Comparison of ENCODE assay signal across 19 mouse cellular contexts in genomic region chr1:193083051-193083450, GRCm38 (mm10). TPM values are rescaled to one million over a fixed set of nuclear protein-coding genes. Genes with fewer than 3 reads are reported as not detected.
DNase-seq lines count a peak whose midpoint lies in the region; ATAC-seq lines count a peak whose summit lies in the region.
"Had no signal": no experiment of that assay in that cellular context is flagged by ENCODE, and none has a peak within 500 bp of the region (broad histone marks: within the 10 kb centered on the region; RNA-seq: fewer than 3 reads in every experiment).

No protein-coding gene starts in this region.

- no peak overlapping the region for H3K4me2 ChIP-seq in limb, embryonic 13.5 days (replicated peaks)
- no peak overlapping the region for H3K4me2 ChIP-seq in forebrain, embryonic 14.5 days (ENCODE audit: low read length)
- H3K4me2 ChIP-seq in midbrain, embryonic 15.5 days = no peak overlapping the region
- H3K4me2 ChIP-seq: heart, embryonic 13.5 days; liver, embryonic 15.5 days had no signal

- H3K9ac ChIP-seq in limb, embryonic 13.5 days = no peak overlapping the region
- no peak overlapping the region for H3K9ac ChIP-seq in forebrain, embryonic 14.5 days (ENCODE audit: low read length)
- H3K9ac ChIP-seq in midbrain, embryonic 15.5 days = no peak overlapping the region
- H3K9ac ChIP-seq: heart, embryonic 13.5 days; liver, embryonic 15.5 days had no signal

- no peaks in the 10 kb centered on the region for H3K27me3 ChIP-seq in limb, embryonic 13.5 days
- H3K27me3 ChIP-seq in limb, embryonic 10.5 days (ENCODE audit: low read depth, poor library complexity, severe bottlenecking) = no peaks in the 10 kb centered on the region
- H3K27me3 ChIP-seq in forebrain, embryonic 14.5 days (replicated peaks; ENCODE audit: control insufficient read depth, insufficient read depth, low read length) = no peaks in the 10 kb centered on the region
- no peaks in the 10 kb centered on the region for H3K27me3 ChIP-seq in midbrain, embryonic 15.5 days (replicated peaks)
- H3K27me3 ChIP-seq: liver, embryonic 15.5 days had no signal

- 0 out of 2 replicates have a peak, but pooled peaks have one; percentile 30 for ATAC-seq in limb, embryonic 13.5 days (ENCODE audit: low FRiP score, low read depth)
- ATAC-seq in forebrain, embryonic 14.5 days = 0 out of 2 replicates have a peak, but pooled peaks have one; percentile 5
- 0 out of 2 replicates have a peak, but pooled peaks have one; percentile 20 for ATAC-seq in midbrain, embryonic 15.5 days (replicated peaks)

- WGBS in limb, embryonic 13.5 days = 55% methylated on average over 7 of the region's 7 CpGs
- 81% methylated on average over 7 of the region's 7 CpGs for WGBS in limb, embryonic 10.5 days
- 54% methylated on average over 7 of the region's 7 CpGs for WGBS in forebrain, embryonic 14.5 days
- WGBS in midbrain, embryonic 15.5 days = 78% methylated on average over 7 of the region's 7 CpGs

- no peaks in the 10 kb centered on the region for H3K9me3 ChIP-seq in limb, embryonic 13.5 days
- H3K9me3 ChIP-seq in limb, embryonic 10.5 days (replicated peaks) = no peaks in the 10 kb centered on the region
- H3K9me3 ChIP-seq in forebrain, embryonic 14.5 days (replicated peaks; ENCODE audit: control insufficient read depth, low read length) = no peaks in the 10 kb centered on the region
- no peaks in the 10 kb centered on the region for H3K9me3 ChIP-seq in midbrain, embryonic 15.5 days
- H3K9me3 ChIP-seq: heart, embryonic 13.5 days; liver, embryonic 15.5 days had no signal

- no peaks in the 10 kb centered on the region for H3K36me3 ChIP-seq in limb, embryonic 13.5 days
- no peaks in the 10 kb centered on the region for H3K36me3 ChIP-seq in limb, embryonic 10.5 days
- no peaks in the 10 kb centered on the region for H3K36me3 ChIP-seq in forebrain, embryonic 14.5 days (ENCODE audit: control insufficient read depth, insufficient read depth, low read length)
- H3K36me3 ChIP-seq in midbrain, embryonic 15.5 days (replicated peaks) = no peaks in the 10 kb centered on the region
- H3K36me3 ChIP-seq: heart, embryonic 13.5 days; liver, embryonic 15.5 days had no signal

- no peak overlapping the region for H3K4me3 ChIP-seq in limb, embryonic 13.5 days
- no peak overlapping the region for H3K4me3 ChIP-seq in limb, embryonic 10.5 days
- no peak overlapping the region for H3K4me3 ChIP-seq in forebrain, embryonic 14.5 days (ENCODE audit: low read depth, low read length)
- no peak overlapping the region for H3K4me3 ChIP-seq in midbrain, embryonic 15.5 days
- H3K4me3 ChIP-seq: heart, embryonic 13.5 days; liver, embryonic 15.5 days; megakaryocyte, embryonic 14.5 days had no signal

- DNase-seq in limb, embryonic 10.5 days (ENCODE audit: low spot score) = no peak
- DNase-seq in adipocyte (ENCODE audit: low spot score) = peak; percentile 18
- no peak for DNase-seq in forebrain, embryonic 14.5 days (ENCODE audit: low spot score)
- DNase-seq in embryo, embryonic 10 days (ENCODE audit: low spot score) = no peak
- no peak for DNase-seq in adrenal gland, postnatal 10 days
- DNase-seq: adrenal gland, postnatal 25 days; cerebellum, adult 9-11 months; heart, adult 11 months; heart, postnatal 36 days; kidney, adult 18-20 months; kidney, postnatal 14 days; left cerebral cortex, postnatal 4 days; right cerebral cortex, postnatal 4 days had no signal

- H3K4me1 ChIP-seq in limb, embryonic 13.5 days = peaks cover 38% of the 10 kb centered on the region
- H3K4me1 ChIP-seq in limb, embryonic 10.5 days = peaks cover 30% of the 10 kb centered on the region
- H3K4me1 ChIP-seq in forebrain, embryonic 14.5 days (ENCODE audit: control insufficient read depth, insufficient read depth, low read length) = peaks cover 15% of the 10 kb centered on the region
- H3K4me1 ChIP-seq in midbrain, embryonic 15.5 days = peaks cover 24% of the 10 kb centered on the region
- H3K4me1 ChIP-seq: heart, embryonic 13.5 days; liver, embryonic 15.5 days; megakaryocyte, embryonic 14.5 days had no signal

- no peak overlapping the region for H3K27ac ChIP-seq in limb, embryonic 13.5 days
- H3K27ac ChIP-seq in limb, embryonic 10.5 days = no peak overlapping the region
- peak overlapping the region; percentile 22; the same call in 1 of the 2 replicates for H3K27ac ChIP-seq in forebrain, embryonic 14.5 days (ENCODE audit: low read depth, low read length)
- peak overlapping the region; percentile 40 for H3K27ac ChIP-seq in midbrain, embryonic 15.5 days
- H3K27ac ChIP-seq: heart, embryonic 13.5 days; liver, embryonic 15.5 days had no signal

RNA-seq across cellular contexts. Expression of gene Diexf, which starts 47.0 kb away (rescaled TPM):
- 9.4 and 10.4 TPM in 2 replicates for polyA plus RNA-seq in limb, embryonic 13.5 days (2015; fragmentation: Nextera tagmentation; extraction: Ambion mirVana)
- 10.1 and 11.5 TPM in 2 replicates for polyA plus RNA-seq in limb, embryonic 10.5 days (2016; fragmentation: Nextera tagmentation; extraction: Ambion mirVana)
- 9.6 and 10.6 TPM in 2 replicates for polyA plus RNA-seq in forebrain, embryonic 14.5 days (2014; fragmentation: Nextera tagmentation; extraction: Ambion mirVana)
- polyA plus RNA-seq in midbrain, embryonic 15.5 days (2015; fragmentation: Nextera tagmentation; extraction: Ambion mirVana) = 9.0 and 9.8 TPM in 2 replicates
- 10 to 100 TPM; 14.8 to 16.6 TPM for total RNA-seq in adrenal gland, postnatal 10 days (2021)

RNA-seq across cellular contexts. Expression of gene Syt14, which starts 47.5 kb away (rescaled TPM):
- 3.2 and 3.6 TPM in 2 replicates for polyA plus RNA-seq in limb, embryonic 13.5 days (2015; fragmentation: Nextera tagmentation; extraction: Ambion mirVana)
- polyA plus RNA-seq in limb, embryonic 10.5 days (2016; fragmentation: Nextera tagmentation; extraction: Ambion mirVana) = 3.3 and 4.1 TPM in 2 replicates
- polyA plus RNA-seq in forebrain, embryonic 14.5 days (2014; fragmentation: Nextera tagmentation; extraction: Ambion mirVana) = 6.9 and 10.0 TPM in 2 replicates
- polyA plus RNA-seq in midbrain, embryonic 15.5 days (2015; fragmentation: Nextera tagmentation; extraction: Ambion mirVana) = 7.8 and 9.1 TPM in 2 replicates
- total RNA-seq in adrenal gland, postnatal 10 days (2021) = 1 to 10 TPM; 4.6 to 5.7 TPM
- polyA plus RNA-seq: C2C12 had no signal

Comparison
In these comparisons a context has a peak if more than half of its experiments do, and no peak if none do; other contexts are left out.
1. H3K27ac ChIP-seq: peak in forebrain, embryonic 14.5 days (single experiment) and midbrain, embryonic 15.5 days (single experiment); none in limb, embryonic 13.5 days (single experiment) and limb, embryonic 10.5 days (single experiment).
2. Peak in every context shown above with its lines, with median percentiles within 50 percentile points of each other: ATAC-seq.